Mouse (Mus musculus): ENCODE measurements around the gene Dthd1. TPM values are rescaled to one million over a fixed set of nuclear protein-coding genes. Genes with fewer than 3 reads are reported as not detected.

Gene Dthd1
- polyA plus RNA-seq (2014; fragmentation: Nextera tagmentation; extraction: Ambion mirVana), result not detected in 2 replicates

GRCm38 (mm10) chr5:62813402-62814071, at the start of gene Dthd1:
TSS of gene Dthd1 (plus strand) at chr5:62813823.
- no peak within 1 kb of the TSS for H3K4me3 ChIP-seq (ENCODE audit: low read depth, low read length)
- DNase-seq (ENCODE audit: low spot score), result no peak
- H3K36me3 ChIP-seq (ENCODE audit: control insufficient read depth, insufficient read depth, low read length), result no peaks in the 10 kb centered on the region
- WGBS, result 72% methylated on average over 6 of the region's 6 CpGs
- no peak within 1 kb of the TSS for H3K9ac ChIP-seq (ENCODE audit: low read depth, low read length)
- no peaks in the 10 kb centered on the region for H3K9me3 ChIP-seq (ENCODE audit: control insufficient read depth, low read length)
- H3K27me3 ChIP-seq (ENCODE audit: control insufficient read depth, insufficient read depth, low read length), result no peaks in the 10 kb centered on the region
- ATAC-seq (ENCODE audit: low FRiP score), result peak; percentile 84
- no peaks in the 10 kb centered on the region for H3K4me1 ChIP-seq (replicated peaks; ENCODE audit: control insufficient read depth, insufficient read depth, low read length)
- H3K4me2 ChIP-seq (replicated peaks; ENCODE audit: low read depth, low read length), result no peak within 1 kb of the TSS
- H3K27ac ChIP-seq (ENCODE audit: low read depth, low read length), result no peak within 1 kb of the TSS

DNA sequence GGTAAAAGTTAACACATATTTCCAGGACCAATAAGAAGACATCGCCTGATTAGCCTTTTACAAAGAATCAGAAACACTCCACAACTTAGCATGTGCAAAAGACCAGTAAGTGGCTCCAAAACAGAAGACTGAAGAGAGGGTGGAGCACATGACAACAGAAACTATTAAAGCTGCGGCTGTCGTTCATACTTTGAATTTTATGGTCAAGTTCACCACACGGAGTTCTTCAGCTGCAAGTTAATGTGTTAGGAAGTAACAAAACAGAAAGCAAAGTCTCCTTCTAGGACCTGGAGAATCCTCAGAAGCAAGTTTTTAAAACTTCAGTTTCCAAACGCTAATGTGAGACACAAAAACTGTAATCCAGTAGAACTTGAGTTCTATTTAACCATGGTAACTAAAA, 49.5 kb upstream of the Dthd1 start:
- Histone ChIP-seq H3K9ac (ENCODE audit: low read depth, low read length) (no peak overlapping the region), H3K27me3 (ENCODE audit: control insufficient read depth, insufficient read depth, low read length) (no peaks in the 10 kb centered on the region), H3K9me3 (ENCODE audit: control insufficient read depth, low read length) (no peaks in the 10 kb centered on the region), H3K4me3 (ENCODE audit: low read depth, low read length) (no peak overlapping the region), H3K36me3 (ENCODE audit: control insufficient read depth, insufficient read depth, low read length) (no peaks in the 10 kb centered on the region), H3K27ac (ENCODE audit: low read depth, low read length) (no peak overlapping the region), H3K4me2 (replicated peaks; ENCODE audit: low read depth, low read length) (no peak overlapping the region), H3K4me1 (replicated peaks; ENCODE audit: control insufficient read depth, insufficient read depth, low read length) (no peaks in the 10 kb centered on the region)
- 77% methylated on average over 5 of the region's 5 CpGs for WGBS
- no peak for ATAC-seq (ENCODE audit: low FRiP score)
- DNase-seq (ENCODE audit: low spot score), result peak; percentile 1

DNA sequence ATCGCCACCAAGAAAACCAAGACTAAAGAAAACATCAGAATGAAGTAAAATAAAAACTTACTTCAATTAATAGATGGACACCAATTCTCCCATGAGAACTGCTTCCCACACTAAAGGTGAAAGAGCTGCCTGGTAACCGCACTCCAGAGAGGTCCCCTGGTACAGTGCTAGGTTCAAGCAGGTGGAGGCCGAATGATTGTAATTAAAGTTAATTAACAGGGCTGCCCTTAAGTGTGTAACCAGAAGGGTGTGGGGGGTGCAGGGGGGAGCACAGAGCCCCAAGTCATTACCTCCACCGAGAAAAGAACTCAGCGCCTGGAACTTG, 48.2 kb upstream of the Dthd1 start:
- Histone ChIP-seq H3K9me3 (ENCODE audit: control insufficient read depth, low read length) (no peaks in the 10 kb centered on the region), H3K4me2 (replicated peaks; ENCODE audit: low read depth, low read length) (peak overlapping the region; percentile 83), H3K27me3 (ENCODE audit: control insufficient read depth, insufficient read depth, low read length) (no peaks in the 10 kb centered on the region), H3K4me1 (replicated peaks; ENCODE audit: control insufficient read depth, insufficient read depth, low read length) (no peaks in the 10 kb centered on the region), H3K36me3 (ENCODE audit: control insufficient read depth, insufficient read depth, low read length) (no peaks in the 10 kb centered on the region), H3K4me3 (ENCODE audit: low read depth, low read length) (peak overlapping the region; percentile 61), H3K9ac (ENCODE audit: low read depth, low read length) (peak overlapping the region; percentile 63; the same call in 1 of the 2 replicates), H3K27ac (ENCODE audit: low read depth, low read length) (no peak overlapping the region)
- 22% methylated on average over 5 of the region's 5 CpGs for WGBS
- DNase-seq (ENCODE audit: low spot score) (no peak), ATAC-seq (ENCODE audit: low FRiP score) (peak; percentile 63; the same call in 1 of the 2 replicates)

GRCm38 (mm10) chr5:62765784-62766701, 47.6 kb upstream of the Dthd1 start, which contains the start of gene Arap2:
TSS of gene Arap2 (minus strand) at chr5:62766159.
- Histone ChIP-seq H3K27ac (ENCODE audit: low read depth, low read length) (no peak within 1 kb of the TSS), H3K9me3 (ENCODE audit: control insufficient read depth, low read length) (no peaks in the 10 kb centered on the region), H3K9ac (ENCODE audit: low read depth, low read length) (peak within 1 kb of the TSS; percentile 63), H3K4me2 (replicated peaks; ENCODE audit: low read depth, low read length) (peak within 1 kb of the TSS; percentile 83), H3K4me1 (replicated peaks; ENCODE audit: control insufficient read depth, insufficient read depth, low read length) (no peaks in the 10 kb centered on the region), H3K4me3 (ENCODE audit: low read depth, low read length) (peak within 1 kb of the TSS; percentile 61), H3K27me3 (ENCODE audit: control insufficient read depth, insufficient read depth, low read length) (no peaks in the 10 kb centered on the region), H3K36me3 (ENCODE audit: control insufficient read depth, insufficient read depth, low read length) (no peaks in the 10 kb centered on the region)
- DNase-seq (ENCODE audit: low spot score) (peak; percentile 49), ATAC-seq (ENCODE audit: low FRiP score) (peak; percentile 86)
- WGBS, result under 1% methylated on average over 60 of the region's 106 CpGs

DNA sequence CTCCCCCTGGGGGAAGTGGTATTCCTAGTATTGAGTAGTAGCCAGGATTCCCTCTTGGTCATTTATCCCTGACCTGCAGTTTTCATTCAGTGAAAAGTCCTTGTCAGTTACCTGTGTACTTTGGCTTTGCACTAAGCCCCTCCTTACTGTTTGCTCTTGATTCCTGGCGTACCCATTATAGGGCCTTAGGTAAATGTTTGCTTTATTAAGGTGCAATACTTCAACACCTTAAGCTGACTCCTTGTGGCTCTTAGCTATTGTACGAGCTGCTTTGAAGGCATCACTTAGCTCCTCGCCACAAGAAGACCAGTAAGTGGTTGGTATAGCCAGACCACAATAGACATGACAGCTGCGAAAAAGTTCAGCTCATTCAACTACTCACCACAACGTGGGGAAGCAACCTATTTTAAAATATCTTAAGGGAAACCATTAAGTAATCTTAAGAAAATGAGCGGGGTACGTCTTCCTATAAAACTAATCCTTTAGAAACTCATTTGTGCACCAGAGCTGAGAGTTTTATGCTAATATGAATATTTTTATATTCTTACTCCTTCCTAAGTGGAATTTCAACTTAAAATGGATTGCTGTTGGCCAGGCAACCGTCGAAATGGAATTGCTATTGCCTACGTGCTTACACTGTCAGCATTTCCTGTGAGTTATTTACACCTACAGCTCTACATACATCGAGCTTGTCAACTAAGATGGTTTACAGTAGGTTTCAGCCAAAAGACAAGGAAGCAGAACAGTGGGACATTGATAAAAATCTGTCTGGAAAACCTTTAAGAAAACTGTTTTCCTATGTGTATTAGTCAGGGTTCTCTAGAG, 41.6 kb upstream of the Dthd1 start:
- no peaks in the 10 kb centered on the region for H3K4me1 ChIP-seq (replicated peaks; ENCODE audit: control insufficient read depth, insufficient read depth, low read length)
- no peaks in the 10 kb centered on the region for H3K27me3 ChIP-seq (ENCODE audit: control insufficient read depth, insufficient read depth, low read length)
- no peak overlapping the region for H3K4me2 ChIP-seq (replicated peaks; ENCODE audit: low read depth, low read length)
- no peak overlapping the region for H3K27ac ChIP-seq (ENCODE audit: low read depth, low read length)
- H3K36me3 ChIP-seq (ENCODE audit: control insufficient read depth, insufficient read depth, low read length), result no peaks in the 10 kb centered on the region
- no peak overlapping the region for H3K4me3 ChIP-seq (ENCODE audit: low read depth, low read length)
- WGBS, result 90% methylated on average over 11 of the region's 11 CpGs
- H3K9ac ChIP-seq (ENCODE audit: low read depth, low read length), result no peak overlapping the region
- DNase-seq (ENCODE audit: low spot score), result no peak
- no peak for ATAC-seq (ENCODE audit: low FRiP score)
- no peaks in the 10 kb centered on the region for H3K9me3 ChIP-seq (ENCODE audit: control insufficient read depth, low read length)

DNA sequence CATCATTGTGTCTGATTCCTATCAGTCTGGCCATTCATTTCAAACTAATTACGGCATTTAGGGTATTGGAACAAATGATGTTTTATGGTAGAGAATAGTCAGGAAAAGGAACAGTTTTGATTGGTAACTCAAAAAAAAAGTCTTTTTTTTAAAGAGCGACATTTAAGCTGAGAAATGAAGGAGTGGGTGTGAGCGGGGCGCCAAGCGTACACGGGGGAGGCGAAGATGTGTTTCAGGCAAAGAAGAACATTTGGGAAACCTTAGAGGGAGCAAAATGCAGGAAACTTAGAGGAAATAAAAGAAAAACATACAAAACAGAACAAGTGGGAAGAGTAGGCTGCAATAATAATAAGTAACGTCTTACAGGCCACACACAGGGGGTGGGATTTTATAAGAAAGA, 35.8 kb upstream of the Dthd1 start:
- DNase-seq (ENCODE audit: low spot score) (no peak), ATAC-seq (ENCODE audit: low FRiP score) (no peak)
- Histone ChIP-seq H3K9ac (ENCODE audit: low read depth, low read length) (no peak overlapping the region), H3K36me3 (ENCODE audit: control insufficient read depth, insufficient read depth, low read length) (no peaks in the 10 kb centered on the region), H3K4me2 (replicated peaks; ENCODE audit: low read depth, low read length) (no peak overlapping the region), H3K27me3 (ENCODE audit: control insufficient read depth, insufficient read depth, low read length) (no peaks in the 10 kb centered on the region), H3K9me3 (ENCODE audit: control insufficient read depth, low read length) (no peaks in the 10 kb centered on the region), H3K4me3 (ENCODE audit: low read depth, low read length) (no peak overlapping the region), H3K4me1 (replicated peaks; ENCODE audit: control insufficient read depth, insufficient read depth, low read length) (no peaks in the 10 kb centered on the region), H3K27ac (ENCODE audit: low read depth, low read length) (no peak overlapping the region)
- 88% methylated on average over 8 of the region's 8 CpGs for WGBS

GRCm38 (mm10) chr5:62778682-62779081, 34.9 kb upstream of the Dthd1 start:
- H3K4me3 ChIP-seq (ENCODE audit: low read depth, low read length), result no peak overlapping the region
- H3K9me3 ChIP-seq (ENCODE audit: control insufficient read depth, low read length), result no peaks in the 10 kb centered on the region
- no peaks in the 10 kb centered on the region for H3K27me3 ChIP-seq (ENCODE audit: control insufficient read depth, insufficient read depth, low read length)
- WGBS, result 90% methylated on average over 5 of the region's 5 CpGs
- DNase-seq (ENCODE audit: low spot score) (no peak), ATAC-seq (ENCODE audit: low FRiP score) (no peak)
- H3K27ac ChIP-seq (ENCODE audit: low read depth, low read length), result no peak overlapping the region
- H3K4me1 ChIP-seq (replicated peaks; ENCODE audit: control insufficient read depth, insufficient read depth, low read length), result no peaks in the 10 kb centered on the region
- no peaks in the 10 kb centered on the region for H3K36me3 ChIP-seq (ENCODE audit: control insufficient read depth, insufficient read depth, low read length)
- no peak overlapping the region for H3K9ac ChIP-seq (ENCODE audit: low read depth, low read length)
- H3K4me2 ChIP-seq (replicated peaks; ENCODE audit: low read depth, low read length), result no peak overlapping the region

DNA sequence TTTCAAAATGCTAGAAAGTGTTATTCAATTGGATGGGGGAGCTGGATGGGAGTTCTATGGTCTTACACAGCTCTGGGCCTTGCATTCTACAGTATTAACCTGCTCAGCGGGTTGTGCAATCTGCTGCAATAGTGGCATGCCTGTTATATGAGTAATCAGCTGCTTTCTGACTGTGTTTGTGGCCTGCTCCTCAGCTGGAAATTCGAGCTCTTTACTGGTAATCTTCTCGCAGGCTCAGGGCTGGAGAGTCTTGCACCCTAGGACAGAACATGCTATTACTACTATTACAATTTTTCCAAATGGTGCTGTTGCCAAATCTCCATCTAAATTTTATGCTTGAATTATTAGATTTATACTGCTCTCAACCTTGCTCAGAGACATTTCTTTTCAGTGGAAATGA, 26.8 kb upstream of the Dthd1 start:
- Histone ChIP-seq H3K4me1 (replicated peaks; ENCODE audit: control insufficient read depth, insufficient read depth, low read length) (no peaks in the 10 kb centered on the region), H3K27ac (ENCODE audit: low read depth, low read length) (no peak overlapping the region), H3K4me3 (ENCODE audit: low read depth, low read length) (no peak overlapping the region), H3K4me2 (replicated peaks; ENCODE audit: low read depth, low read length) (no peak overlapping the region), H3K9ac (ENCODE audit: low read depth, low read length) (no peak overlapping the region), H3K27me3 (ENCODE audit: control insufficient read depth, insufficient read depth, low read length) (no peaks in the 10 kb centered on the region), H3K36me3 (ENCODE audit: control insufficient read depth, insufficient read depth, low read length) (no peaks in the 10 kb centered on the region), H3K9me3 (ENCODE audit: control insufficient read depth, low read length) (no peaks in the 10 kb centered on the region)
- WGBS, result 82% methylated on average over 3 of the region's 3 CpGs
- DNase-seq (ENCODE audit: low spot score) (no peak), ATAC-seq (ENCODE audit: low FRiP score) (no peak)
